Mouse (Mus musculus): Measurements from ENCODE around the gene Cpm.

The Cpm gene

GRCm38 (mm10) chr10:117688204-117689151 is 59.2 kb downstream of the Cpm start:
- peak in 1 of 2 experiments; percentile 19 for DNase-seq (ENCODE audit: low spot score in 2 of 2)

- DNase-seq (ENCODE audit: low spot score in 2 of 2) = no peak
These were observed 60.2 kb downstream of the Cpm start for GRCm38 (mm10) chr10:117689297-117690100.

GRCm38 (mm10) chr10:117690101-117690352 is 60.7 kb downstream of the Cpm start:
- no peak for DNase-seq (ENCODE audit: low spot score in 2 of 2)

- DNase-seq (ENCODE audit: low spot score in 2 of 2) = no peak
These were observed 61.5 kb downstream of the Cpm start for GRCm38 (mm10) chr10:117690770-117691296.

GRCm38 (mm10) chr10:117691389-117691968 is 62.2 kb downstream of the Cpm start:
- DNase-seq (ENCODE audit: low spot score in 2 of 2) = no peak

- no peak for DNase-seq (ENCODE audit: low spot score in 2 of 2)
These were observed 62.9 kb downstream of the Cpm start for GRCm38 (mm10) chr10:117692173-117692572.

GRCm38 (mm10) chr10:117692953-117693352 is 63.7 kb downstream of the Cpm start:
- no peak for DNase-seq (ENCODE audit: low spot score in 2 of 2)

- DNase-seq (ENCODE audit: low spot score in 2 of 2) = no peak
These were observed 65.1 kb downstream of the Cpm start for GRCm38 (mm10) chr10:117694255-117694953.

- no peak for DNase-seq (ENCODE audit: low spot score in 2 of 2)
These were observed 65.7 kb downstream of the Cpm start for GRCm38 (mm10) chr10:117695027-117695426.

GRCm38 (mm10) chr10:117695605-117696004 is 66.3 kb downstream of the Cpm start:
- DNase-seq (ENCODE audit: low spot score in 2 of 2) = no peak

- no peak for DNase-seq (ENCODE audit: low spot score in 2 of 2)
These were observed 66.9 kb downstream of the Cpm start for GRCm38 (mm10) chr10:117696021-117696826.

- no peak for DNase-seq (ENCODE audit: low spot score in 2 of 2)
These were observed 67.7 kb downstream of the Cpm start for GRCm38 (mm10) chr10:117696827-117697560.

GRCm38 (mm10) chr10:117697561-117698115 is 68.3 kb downstream of the Cpm start:
- DNase-seq (ENCODE audit: low spot score in 2 of 2) = no peak

GRCm38 (mm10) chr10:117698313-117699138 is 69.2 kb downstream of the Cpm start:
- DNase-seq (ENCODE audit: low spot score in 2 of 2) = no peak

GRCm38 (mm10) chr10:117699914-117700313 is 70.6 kb downstream of the Cpm start:
- no peak for DNase-seq (ENCODE audit: low spot score in 2 of 2)

- no peak for DNase-seq (ENCODE audit: low spot score in 2 of 2)
These were observed 71.2 kb downstream of the Cpm start for GRCm38 (mm10) chr10:117700450-117700849.

GRCm38 (mm10) chr10:117701034-117701829 is 71.9 kb downstream of the Cpm start:
- no peak for DNase-seq (ENCODE audit: low spot score in 2 of 2)

Data from left cerebral cortex, adult 9 months (tissue).